Mouse (Mus musculus) left cerebral cortex, postnatal 14 days (tissue): ENCODE measurements around the gene Gm2431. TPM values are rescaled to one million over a fixed set of nuclear protein-coding genes. Genes with fewer than 3 reads are reported as not detected.
"Not testable (repeated sequence)": the region's sequence is repeated elsewhere in the genome, so short reads cannot be mapped to it uniquely, and the experiment has no call there.

ENCODE experiments used
- DNase-seq, 2 experiments: peaks; one replicate each; pipeline ENCODE4 v3.0.0; 2021 to 2022; ENCODE audit warnings: low spot score in 2 of 2, mixed read lengths in 1 of 2
- intact Hi-C: fragments of 180-260 bp; cut with DNase I; formaldehyde crosslinking; loops from one replicate; pipeline ENCODE4 v1.15.1; 2025
- long read RNA-seq, 2 experiments: library from polyadenylated mRNA; stranded (forward); transcript quantifications; one replicate each; pipeline ENCODE4 v2.0.0; 2021
- total RNA-seq, 2 experiments: library from RNA; stranded (reverse); gene quantifications; 2 replicates each; pipeline ENCODE4 v1.2.3; 2021

Gm2431 gene
- not detected for total RNA-seq
- long read RNA-seq, experiment 1, result 0 reads
- long read RNA-seq, experiment 2, result 0 reads

- intact Hi-C loops, DNase-seq: not testable (repeated sequence)
Observed at GRCm38 (mm10) chr7:142258254-142258653, at the start of gene Gm2431. Gene Gm2431, minus strand, starts transcription at chr7:142258354.

GRCm38 (mm10) chr7:142303929-142304328 lies 45.8 kb upstream of the Gm2431 start:
- DNase-seq, intact Hi-C loops: not testable (repeated sequence)

GRCm38 (mm10) chr7:142303249-142303648 lies 45.1 kb upstream of the Gm2431 start, which contains the start of gene Krtap5-4:
Gene Krtap5-4, plus strand, starts transcription at chr7:142303549.
- no peak for DNase-seq
- intact Hi-C loops, result no loop called here

DNA sequence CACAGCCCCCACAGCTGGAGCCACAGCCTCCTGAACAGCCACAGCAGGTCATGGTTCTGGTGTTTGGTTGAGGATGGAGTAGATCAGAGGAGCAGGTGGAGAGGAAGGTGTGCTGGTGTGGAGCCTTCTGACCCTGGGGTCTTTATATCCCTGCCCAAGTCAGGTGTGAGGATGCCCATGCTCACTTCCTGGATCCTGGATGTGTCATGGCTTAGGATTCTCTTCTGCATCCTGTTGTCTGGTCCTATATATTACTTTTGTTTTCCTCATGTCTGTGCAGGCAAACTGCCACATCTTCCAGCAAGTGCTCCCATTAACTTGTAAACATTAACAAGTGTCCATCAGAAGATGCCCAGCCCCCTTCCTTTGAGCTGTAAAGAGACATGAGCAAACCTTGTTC lies 38.9 kb upstream of the Gm2431 start, which contains the start of gene Krtap5-1:
Gene Krtap5-1, minus strand, starts transcription at position 101 of the 400 bp plus-strand sequence.
- DNase-seq, intact Hi-C loops: not testable (repeated sequence)

DNA sequence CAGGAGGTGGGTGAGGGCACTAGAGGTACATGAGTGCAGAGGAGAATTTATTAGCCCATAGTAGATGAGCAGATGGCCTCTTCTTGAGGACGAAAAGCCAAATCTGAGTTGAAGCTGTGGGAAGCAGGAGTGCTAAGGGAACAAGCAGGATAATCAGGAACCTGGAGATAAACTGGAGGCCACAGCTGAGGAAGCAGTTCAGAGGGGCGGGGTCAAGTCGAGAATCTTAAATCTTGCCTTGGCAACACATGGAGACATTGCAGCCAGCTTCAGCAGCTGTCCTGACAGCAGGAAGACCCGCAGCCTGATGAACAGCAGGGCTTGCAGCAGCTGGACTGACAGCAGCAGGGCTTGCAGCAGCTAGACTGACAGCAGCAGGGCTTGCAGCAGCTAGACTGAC lies 38.0 kb upstream of the Gm2431 start:
- DNase-seq, intact Hi-C loops: not testable (repeated sequence)

- DNase-seq, result no peak
- intact Hi-C loops, result no loop called here
Observed at GRCm38 (mm10) chr7:142295418-142295817, 37.3 kb upstream of the Gm2431 start.

DNA sequence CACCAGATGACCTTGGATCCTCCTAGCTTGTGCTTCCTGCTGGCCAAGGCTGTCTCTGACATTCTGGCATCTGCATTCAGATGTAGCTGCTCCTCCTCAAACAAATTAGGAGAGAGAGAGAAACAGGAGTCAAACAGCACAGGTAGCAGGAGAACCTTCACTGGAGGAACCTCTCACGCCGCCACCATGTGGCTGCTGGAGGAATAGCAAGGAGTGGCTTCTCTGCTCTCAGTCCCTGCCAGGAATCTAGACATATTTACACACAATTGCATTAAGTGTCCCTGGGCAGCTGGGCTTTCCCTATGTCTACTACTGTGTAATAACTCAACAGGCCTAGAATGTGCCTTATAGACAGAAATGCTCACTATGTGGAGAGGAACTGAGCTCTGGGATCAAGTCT lies 35.7 kb upstream of the Gm2431 start:
- DNase-seq, result peak in 1 of 2 experiments; percentile 26
- intact Hi-C loops, result not testable (repeated sequence)

GRCm38 (mm10) chr7:142285910-142286612 lies 27.9 kb upstream of the Gm2431 start:
- DNase-seq, result not testable (repeated sequence)
- intact Hi-C loops, result loop anchor here (10.0 kb wide), 1 partner anchor 221 kb away; the partner anchor contains the start of gene Mob2

GRCm38 (mm10) chr7:142285130-142285835 lies 27.1 kb upstream of the Gm2431 start:
- intact Hi-C loops, result loop anchor here (10.0 kb wide), 1 partner anchor 220 kb away; the partner anchor contains the start of gene Mob2
- DNase-seq, result peak; percentile 21 to 26

- peak; percentile 93 to 94 for DNase-seq
- intact Hi-C loops, result loop anchor here (10.0 kb wide), 1 partner anchor 220 kb away; the partner anchor contains the start of gene Mob2
Observed at GRCm38 (mm10) chr7:142284615-142285080, 26.5 kb upstream of the Gm2431 start.

DNA sequence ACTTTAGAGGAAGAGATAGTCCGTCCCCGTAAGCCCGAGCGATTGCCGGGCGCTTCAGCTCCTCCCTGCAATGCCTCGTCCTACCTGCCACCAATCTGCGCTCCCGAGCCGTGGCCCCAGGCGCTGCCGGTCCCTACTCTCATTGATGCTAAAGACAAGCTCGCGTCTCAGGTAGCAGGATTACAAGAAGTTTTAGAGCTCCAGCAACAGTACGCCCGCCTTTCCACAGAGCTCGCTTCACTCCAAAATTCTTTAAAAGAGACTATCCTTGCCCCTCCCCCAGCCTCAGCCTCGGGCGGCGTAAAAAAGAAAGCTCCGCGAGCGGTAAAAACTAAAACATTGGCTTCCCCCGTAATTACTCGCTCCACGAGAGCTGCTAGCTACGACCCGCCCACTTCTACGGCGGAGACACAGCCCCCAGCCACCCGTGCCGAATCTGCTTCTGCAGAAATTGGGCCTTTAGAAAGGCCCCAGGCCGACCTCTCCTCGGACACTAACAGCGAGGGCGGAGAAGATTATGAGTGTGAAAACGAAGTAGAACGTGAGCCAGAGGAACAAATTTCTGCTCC lies 26.0 kb upstream of the Gm2431 start:
- DNase-seq, result peak; percentile 15 to 44
- intact Hi-C loops, result loop anchor here (10.0 kb wide), 1 partner anchor 219 kb away; the partner anchor contains the start of gene Mob2

DNA sequence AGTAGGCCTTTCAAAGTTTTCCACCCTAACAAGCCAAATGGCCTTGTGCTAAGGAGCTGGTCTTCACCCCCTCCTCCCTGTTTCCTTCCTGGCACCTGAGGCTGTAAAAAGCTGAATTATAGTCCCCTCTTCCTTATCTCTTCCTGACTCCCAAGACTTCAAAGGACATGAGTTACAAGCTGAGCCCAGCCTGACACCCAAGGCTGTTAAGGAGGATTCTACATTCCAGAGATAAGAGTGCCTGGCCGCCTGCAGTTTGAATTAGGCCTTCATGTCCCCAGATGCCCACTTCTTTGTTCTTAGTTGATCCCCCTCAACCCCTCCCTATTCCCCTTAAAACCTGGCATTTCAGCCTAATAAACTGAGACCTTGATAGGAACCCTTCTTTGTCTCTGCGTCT lies 24.7 kb upstream of the Gm2431 start:
- intact Hi-C loops, result loop anchor here (10.0 kb wide), 1 partner anchor 218 kb away; the partner anchor contains the start of gene Mob2
- not testable (repeated sequence) for DNase-seq

GRCm38 (mm10) chr7:142279291-142279690 lies 21.1 kb upstream of the Gm2431 start:
- DNase-seq, intact Hi-C loops: not testable (repeated sequence)

GRCm38 (mm10) chr7:142278183-142278582 lies 20.0 kb upstream of the Gm2431 start:
- peak; percentile 61 to 77 for DNase-seq
- intact Hi-C loops, result not testable (repeated sequence)

- intact Hi-C loops, DNase-seq: not testable (repeated sequence)
Observed at GRCm38 (mm10) chr7:142274263-142274662, 16.1 kb upstream of the Gm2431 start, which contains the start of gene Gm4559. Gene Gm4559, minus strand, starts transcription at chr7:142274363.

DNA sequence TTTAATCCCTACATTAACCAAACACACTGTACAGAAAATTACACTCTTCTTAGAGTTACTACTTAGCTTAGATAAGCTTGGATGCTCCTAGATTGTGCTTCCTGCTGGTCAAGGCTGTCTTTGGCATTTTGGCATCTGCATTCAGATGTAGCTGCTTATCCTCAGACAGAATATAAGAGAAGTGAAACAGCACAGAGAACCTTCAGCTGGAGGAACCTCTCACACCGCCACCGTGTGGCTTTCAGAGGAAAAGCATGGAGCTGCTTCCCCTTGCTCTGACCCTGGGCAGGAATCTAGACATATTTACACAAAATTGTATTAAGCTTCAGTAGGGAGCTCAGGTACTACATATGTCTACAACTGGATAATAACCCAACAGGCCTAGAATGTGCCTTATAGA lies 2.6 kb downstream of the Gm2431 start:
- intact Hi-C loops, result no loop called here

DNA sequence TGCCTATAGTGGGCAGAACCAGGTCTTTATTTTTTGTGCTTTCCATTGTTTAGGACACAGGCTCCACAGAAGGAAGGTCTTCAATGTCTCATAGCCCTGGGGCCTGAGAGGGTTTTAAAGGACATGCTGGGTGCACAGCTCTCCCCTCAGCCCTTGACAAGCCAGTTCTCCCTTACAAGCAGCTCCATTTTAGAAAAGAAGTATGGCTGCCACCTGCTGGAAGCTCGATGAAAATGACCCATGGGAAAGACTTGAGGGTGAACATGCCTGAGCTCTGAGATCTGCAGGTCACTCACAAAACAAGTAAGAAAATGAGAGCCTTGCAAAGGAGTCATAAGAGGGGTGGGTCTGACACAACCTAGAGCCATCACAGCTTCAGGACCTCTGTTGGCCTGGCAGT lies 8.3 kb downstream of the Gm2431 start:
- intact Hi-C loops, result loop anchor here (10.0 kb wide), 1 partner anchor 105 kb away; the partner anchor contains the start of gene Gm45337
- peak; percentile 9 to 55 for DNase-seq

More for the DNA sequence above, 2.6 kb downstream of the Gm2431 start:
- peak; percentile 44 to 51 for DNase-seq

DNA sequence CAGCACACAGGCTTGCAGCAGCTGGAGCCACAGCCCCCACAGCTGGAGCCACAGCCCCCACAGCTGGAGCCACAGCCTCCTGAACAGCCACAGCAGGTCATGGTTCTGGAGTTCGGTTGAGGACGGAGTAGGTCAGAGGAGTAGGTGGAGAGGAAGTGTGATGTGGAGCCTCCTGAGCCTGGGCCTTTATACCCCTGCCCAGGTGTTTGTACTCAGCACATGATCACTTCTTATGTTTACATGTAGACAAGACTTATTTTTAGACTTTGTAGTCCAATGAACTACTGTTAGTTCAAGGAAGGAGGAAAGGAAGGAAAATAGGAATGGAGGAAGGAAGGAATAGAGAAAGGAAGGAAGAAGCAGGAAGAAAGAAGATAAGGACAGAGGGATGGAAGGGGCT lies 17.2 kb downstream of the Gm2431 start, which contains the start of gene Gm40460:
Gene Gm40460, minus strand, starts transcription at position 101 of the 400 bp plus-strand sequence.
- intact Hi-C loops, result loop anchor here (10.0 kb wide), 1 partner anchor 96 kb away; the partner anchor contains the start of gene Gm45337
- DNase-seq, result no peak

DNA sequence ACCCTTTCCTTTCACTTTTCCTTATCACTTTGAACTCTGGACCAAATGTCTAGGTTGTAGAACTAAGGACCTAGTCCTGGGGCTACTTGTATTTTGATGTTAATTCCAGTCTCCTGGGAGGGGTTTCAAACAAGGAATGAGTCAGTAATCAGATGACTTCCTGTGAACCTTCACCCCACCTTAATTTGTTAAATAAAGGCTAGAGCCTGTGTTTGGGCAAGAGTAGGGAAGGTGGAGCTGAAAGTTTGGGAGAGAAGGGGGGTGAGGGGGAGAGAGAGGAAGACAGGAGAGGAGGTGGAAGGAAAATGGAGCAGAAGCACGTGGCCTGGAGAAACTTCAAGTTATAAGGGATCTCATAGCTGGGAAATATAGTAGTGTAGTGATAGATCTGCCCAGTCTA lies 26.6 kb downstream of the Gm2431 start:
- intact Hi-C loops, result no loop called here

More for the DNA sequence above, 26.6 kb downstream of the Gm2431 start:
- no peak for DNase-seq
